Mouse (Mus musculus): ENCODE measurements around the gene Mettl5.
"Not testable (repeated sequence)": the region's sequence is repeated elsewhere in the genome, so short reads cannot be mapped to it uniquely, and the experiment has no call there.

Mettl5 gene

DNA sequence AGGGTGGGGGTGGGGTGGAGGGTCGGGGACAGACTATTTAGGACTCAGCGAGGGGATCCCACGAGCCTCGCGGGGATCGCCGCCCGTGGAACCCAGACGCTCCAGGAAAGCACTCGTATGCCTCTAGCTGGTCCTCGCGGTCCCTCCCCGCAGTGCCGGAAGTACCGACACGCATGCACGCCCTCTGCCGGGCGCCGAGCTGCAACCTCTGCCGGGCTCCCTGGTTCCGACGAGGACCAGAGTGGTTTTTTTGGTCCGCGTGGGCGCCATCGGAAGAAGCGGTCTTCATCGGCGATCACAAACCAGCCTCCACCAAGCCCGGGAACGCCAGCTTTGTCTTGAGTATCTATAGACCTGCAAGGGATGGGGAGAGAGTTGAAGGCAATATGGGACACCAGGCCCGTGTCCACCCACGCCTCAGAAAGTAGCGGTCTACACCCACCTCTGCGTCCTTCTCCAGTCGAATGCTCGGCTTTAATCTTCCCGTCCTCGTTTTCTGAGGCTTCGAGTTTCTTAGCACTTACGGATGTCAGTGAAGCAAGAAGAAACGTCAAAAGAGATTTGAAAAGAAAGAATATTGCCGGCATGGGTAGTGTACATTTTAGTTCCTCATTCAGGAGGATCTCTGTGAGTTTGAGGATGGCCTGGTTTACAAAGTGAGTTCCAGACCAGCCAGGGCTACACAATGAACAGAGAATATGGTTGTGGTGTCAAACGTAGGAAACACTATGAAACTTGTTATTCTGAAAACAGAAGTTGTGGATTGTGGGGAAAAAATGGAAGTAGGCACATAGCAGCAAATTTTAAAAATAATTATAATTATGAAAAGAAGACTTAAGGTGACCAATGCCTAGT is at the start of gene Mettl5:
Mettl5 (minus strand) TSS at position 165 of the 855 bp plus-strand sequence.
- peak; percentile 87 for DNase-seq (ENCODE audit: low read depth, low spot score)

DNA sequence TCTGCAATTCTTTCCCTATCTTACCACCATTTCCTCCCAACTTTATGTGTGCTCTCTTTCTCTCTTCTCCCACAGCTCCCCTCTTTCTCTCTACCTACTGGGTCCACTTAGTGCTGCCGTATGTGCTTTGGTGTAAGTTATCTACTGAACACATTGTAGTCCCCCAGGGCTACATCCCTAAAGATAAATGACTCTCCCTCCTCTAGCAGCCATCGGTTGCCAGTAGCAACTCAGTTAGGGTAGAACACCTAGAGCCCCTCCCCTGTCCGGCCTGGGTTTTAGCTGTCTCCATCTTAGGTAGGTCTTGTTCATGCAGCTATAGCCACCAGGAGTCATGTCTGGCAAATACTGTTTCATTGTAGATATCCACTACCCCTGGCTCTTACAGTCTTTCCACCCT is 39.5 kb upstream of the Mettl5 start:
- no peak for DNase-seq (ENCODE audit: low read depth, low spot score)

DNA sequence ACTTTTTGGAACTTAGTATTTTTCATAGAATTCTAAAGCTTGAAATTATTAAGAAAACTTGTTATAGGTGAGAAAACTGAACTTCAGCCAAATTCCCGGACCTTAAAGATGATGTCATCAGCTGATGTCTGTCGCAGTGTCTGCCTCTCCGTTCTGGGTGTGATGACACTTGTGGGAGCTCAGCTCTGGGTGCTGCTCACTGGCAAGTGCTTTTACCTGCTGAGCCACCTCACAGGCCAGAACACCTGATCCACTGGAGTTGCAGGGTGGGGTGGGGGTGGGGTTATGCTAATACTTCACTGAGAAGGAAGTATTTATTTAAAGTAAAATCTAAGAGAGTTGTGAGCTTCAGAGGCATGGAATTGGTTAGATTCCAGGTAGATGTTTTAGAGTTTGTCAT is 31.9 kb upstream of the Mettl5 start:
- no peak for DNase-seq (ENCODE audit: low read depth, low spot score)

DNA sequence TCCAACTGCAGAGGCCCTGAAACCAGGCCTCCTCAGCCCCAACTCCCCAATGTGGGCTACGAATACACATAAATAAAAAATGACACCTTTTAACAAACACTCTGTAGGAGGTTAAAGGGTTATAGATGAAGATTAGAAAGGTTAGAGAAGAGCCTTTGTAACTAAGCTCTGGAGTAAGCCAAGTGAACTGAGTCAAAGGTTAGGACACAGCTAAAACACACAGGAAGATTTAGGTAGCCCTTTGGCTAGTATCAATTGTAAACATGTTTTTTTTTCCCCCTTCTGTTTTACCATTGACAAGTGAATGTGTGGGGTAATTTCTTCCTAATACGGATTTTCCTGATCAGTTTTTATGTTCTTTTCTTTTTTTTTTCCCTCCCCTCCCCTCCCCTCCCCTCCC is 27.4 kb upstream of the Mettl5 start:
- no peak for DNase-seq (ENCODE audit: low read depth, low spot score)

DNA sequence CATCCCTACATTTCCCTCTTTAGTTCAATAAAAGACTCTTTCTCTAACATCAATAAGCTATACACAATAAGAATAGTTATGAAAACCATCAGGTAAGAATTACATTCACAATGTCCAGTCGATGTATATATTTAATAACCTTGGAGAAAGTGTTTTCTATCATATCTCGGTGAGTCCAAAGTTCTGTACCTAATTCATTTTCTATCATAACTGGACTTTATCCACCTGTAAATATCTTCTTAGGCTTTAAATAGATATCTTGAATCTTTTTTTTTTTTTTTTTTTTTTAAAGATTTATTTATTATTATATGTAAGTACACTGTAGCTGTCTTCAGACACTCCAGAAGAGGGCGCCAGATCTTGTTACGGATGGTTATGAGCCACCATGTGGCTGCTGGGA is 22.0 kb upstream of the Mettl5 start:
- not testable (repeated sequence) for DNase-seq (ENCODE audit: low read depth, low spot score)

DNA sequence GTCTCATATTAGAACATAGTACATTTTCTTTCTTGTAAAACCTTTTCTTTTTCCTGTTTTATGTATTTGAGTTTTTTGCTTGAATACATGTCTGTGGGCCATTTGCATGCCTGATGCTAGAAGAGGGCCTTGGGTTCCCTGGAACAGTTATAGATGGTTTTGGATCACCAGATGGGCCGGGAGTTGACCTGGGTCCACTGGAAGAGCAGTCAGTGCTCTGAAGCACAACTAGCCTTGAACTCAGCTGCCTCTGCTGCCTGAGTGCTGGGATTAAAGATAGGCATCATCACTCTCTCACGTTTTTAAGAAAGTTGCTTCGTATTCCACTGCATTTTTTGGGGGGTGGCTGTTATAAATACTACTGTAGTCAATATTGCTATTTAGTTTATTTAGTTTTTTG is 18.1 kb upstream of the Mettl5 start:
- DNase-seq (ENCODE audit: low read depth, low spot score) = no peak

DNA sequence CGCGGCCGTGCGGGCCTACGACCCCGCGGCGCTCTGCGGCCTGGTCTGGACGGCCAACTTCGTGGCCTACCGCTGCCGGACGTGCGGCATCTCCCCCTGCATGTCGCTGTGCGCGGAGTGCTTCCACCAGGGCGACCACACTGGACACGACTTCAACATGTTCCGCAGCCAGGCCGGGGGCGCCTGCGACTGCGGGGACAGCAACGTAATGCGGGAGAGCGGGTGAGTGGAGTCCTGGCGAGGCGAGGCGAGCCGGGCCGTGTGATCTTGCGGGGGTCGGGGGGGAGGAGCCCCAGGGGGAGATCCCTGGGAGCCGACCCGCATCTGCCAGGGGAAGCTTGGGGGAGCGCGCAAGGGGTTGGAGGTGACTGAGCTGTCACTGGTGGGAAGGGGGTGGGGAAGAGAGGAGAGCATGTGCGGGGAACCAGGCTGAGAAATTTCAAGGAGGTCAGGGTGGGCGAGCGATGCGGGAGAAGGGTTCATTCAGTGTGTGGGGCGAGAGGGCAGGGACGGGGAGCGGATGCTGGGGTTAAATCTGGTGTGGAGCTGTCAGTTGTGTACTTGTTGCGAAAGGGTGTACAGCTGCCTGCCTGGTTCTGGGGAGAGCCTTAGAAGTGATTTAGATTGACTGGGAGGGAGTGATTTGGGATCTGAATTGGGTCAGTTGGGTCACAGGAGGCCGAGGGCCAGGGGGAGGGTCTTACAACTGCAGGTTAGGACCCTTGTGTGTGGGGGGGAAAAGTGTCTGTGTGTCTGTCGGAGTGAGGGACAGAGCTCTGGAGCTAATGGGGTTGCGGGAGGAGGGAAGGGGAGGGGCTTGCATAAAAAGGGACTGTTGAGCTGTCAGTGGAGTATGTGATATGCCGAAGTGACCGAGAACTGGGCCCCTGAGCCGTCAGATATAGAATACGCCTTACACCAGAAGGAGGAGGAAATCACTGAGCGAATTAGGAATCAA is 12.5 kb upstream of the Mettl5 start:
- peak; percentile 49 for DNase-seq (ENCODE audit: low read depth, low spot score)

DNA sequence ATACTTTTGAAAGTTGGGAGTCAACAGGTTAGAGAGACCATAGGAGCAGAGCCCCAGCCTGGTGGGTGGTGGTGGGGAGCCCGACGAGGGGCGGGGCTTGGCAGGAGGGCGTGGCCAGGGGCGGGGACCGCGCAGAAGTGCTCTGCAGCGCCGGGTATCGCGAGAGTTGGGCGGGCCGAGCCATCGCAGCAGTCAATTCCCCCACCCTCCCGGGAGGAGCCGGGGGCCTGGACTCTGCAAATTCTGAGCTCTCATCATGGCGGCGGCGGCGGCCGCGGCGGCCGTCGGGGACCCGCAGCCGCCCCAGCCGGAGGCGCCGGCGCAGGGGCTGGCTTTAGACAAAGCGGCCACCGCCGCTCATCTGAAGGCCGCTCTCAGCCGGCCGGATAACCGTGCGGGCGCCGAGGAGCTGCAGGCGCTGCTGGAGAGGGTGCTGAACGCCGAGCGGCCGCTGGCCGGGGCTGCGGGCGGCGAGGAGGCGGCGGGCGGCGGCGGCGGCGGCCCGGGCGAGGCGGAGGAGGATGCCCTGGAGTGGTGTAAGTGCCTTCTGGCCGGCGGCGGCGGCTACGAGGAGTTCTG is 11.7 kb upstream of the Mettl5 start, which contains the start of gene Ubr3:
Ubr3 (plus strand) TSS at position 208 of the 579 bp plus-strand sequence.
- peak; percentile 96 for DNase-seq (ENCODE audit: low read depth, low spot score)

DNA sequence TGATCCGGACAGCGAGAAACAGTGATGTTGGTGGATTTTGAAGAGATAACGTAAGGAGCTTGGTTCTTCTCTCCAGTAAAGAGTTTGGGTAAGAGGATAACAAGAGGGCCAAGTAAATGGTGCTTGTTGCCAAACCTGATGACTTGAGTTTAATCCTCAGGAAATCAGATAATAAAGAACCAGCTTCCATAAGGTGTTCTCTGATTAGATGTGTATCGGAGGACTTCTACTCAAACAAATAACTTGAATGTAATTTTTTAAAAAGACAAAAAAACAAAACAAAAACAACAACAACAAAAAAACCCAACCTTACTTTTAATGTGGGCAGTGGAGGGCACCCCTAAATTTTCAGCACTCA is 10.8 kb upstream of the Mettl5 start:
- no peak for DNase-seq (ENCODE audit: low read depth, low spot score)

DNA sequence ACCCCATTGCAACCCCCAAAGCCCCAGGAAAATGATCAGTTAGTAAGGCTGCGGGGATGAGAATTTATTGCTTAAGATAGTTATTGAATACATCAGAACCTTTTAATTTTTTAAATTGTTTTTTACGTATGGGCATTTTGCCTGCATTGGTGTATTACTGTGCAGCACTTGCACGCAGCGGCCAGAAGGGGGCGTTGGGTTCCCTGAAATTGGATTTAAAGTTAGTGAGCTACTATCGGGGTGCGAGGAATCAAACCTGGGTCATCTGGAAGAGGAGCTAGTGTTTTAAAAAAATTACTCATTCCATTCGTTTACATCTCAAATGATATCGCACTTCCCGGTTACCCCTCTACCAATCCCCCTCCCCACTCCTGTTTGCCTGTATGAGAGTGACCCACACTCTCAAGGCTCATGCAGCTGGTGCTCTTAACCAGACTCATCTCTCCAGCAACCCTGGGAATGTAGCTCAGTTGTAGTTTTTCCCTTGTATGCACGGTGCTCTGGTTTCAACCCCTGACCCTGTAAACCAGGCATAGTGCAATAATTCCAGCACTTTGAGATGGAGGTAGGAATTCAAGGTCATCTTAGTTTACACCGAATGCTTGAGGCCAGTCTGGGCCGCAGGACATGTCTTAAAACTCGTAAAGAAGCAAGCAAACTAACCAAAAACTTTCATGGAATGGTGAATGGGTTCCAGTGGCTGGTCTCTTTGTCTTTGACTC is 10.2 kb upstream of the Mettl5 start:
- no peak for DNase-seq (ENCODE audit: low read depth, low spot score)

DNA sequence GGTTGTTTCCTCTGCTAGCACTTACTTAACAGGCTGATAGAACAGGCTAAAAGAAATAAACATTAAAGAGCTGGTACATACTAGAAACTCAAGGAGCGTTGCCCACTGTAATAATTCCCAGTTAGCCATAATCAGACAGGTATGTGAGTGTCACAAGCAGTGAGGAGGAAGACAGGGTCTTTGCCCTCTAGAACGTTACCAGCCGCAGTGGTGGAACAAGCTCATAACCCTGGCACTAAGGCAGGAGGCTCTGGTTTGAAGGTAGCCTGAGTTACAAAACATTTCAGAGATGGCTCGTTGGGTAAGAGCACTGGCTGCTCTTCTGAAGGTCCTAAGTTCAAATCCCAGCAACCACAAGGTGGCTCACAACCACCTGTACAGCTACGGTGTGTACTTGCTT is 8.5 kb upstream of the Mettl5 start:
- no peak for DNase-seq (ENCODE audit: low read depth, low spot score)

DNA sequence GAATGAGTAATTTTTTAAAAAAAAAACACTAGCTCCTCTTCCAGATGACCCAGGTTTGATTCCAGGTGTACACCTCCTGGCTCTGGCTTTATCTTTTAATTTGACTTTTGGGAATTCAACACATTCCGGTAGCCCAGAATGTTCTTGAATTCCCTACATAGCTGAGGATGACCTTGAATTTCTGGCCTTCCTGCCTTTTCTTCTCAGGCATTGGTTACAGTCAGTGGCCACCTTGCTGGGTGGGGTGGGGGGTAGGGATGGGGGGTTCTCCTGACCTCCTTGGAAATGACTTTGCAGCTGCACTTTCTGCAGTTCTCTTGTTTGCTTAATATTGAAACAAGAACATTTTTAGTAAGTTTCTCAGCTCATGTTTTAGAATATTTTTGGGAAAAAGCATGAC is 7.7 kb upstream of the Mettl5 start:
- DNase-seq (ENCODE audit: low read depth, low spot score) = no peak

DNA sequence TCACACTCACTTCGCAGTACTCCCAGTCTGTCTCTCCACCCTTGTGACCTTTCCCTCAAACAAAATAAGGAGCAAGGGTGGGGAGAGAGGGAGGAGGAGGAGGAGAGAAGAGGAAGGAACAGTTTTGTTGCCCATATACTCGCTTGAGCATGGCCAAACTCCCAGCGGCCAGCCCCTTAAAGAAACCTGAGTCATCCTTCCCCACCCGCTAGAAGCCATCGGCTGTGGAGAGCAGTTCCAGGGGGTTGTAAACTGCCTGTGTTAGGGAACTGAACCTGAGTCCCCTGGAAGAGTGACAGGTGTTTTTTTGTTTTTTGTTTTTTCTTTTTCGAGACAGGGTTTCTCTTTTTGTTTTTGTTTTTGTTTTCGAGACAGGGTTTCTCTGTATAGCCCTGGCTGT is 5.4 kb upstream of the Mettl5 start:
- DNase-seq (ENCODE audit: low read depth, low spot score) = no peak

DNA sequence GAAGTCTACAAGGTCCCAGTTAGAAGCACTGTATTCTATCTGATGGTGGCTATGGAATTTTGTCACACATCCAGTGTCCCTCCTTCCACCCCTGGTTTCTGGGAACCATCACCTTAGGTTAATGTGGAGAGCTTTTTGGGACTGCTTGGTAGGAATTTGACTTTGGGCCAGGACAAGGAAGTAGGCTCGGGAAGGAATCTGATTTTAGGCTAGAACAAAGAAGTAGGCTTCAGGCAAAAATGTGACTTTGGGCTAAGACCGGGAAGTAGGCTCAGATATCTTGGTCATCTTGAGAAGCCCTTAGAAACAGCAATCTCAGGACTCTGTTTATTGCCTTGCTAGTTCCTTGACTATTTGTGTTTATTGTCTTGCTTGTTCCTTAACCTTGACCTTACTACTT is 3.5 kb upstream of the Mettl5 start:
- DNase-seq (ENCODE audit: low read depth, low spot score) = no peak

DNA sequence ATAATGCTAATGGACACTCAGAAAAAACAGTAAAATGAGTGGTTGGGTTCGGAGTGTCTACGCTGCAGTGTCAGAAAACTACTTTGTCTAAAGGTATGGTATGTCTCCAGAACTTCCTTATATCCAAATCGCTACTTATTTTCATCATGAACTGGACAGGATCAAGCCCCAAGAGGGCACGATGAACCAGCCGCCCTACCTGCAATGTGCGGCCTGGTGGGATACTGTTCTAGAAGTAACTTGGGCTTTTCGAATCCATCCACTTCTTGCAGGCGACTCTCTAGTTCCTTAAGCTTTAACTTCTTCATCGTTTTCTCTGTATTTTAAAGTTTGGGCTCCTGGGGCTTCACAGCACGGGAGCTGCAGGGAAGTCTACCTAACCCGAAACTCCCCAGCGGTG is 365 bp downstream of the Mettl5 start:
- peak; percentile 12 for DNase-seq (ENCODE audit: low read depth, low spot score)

DNA sequence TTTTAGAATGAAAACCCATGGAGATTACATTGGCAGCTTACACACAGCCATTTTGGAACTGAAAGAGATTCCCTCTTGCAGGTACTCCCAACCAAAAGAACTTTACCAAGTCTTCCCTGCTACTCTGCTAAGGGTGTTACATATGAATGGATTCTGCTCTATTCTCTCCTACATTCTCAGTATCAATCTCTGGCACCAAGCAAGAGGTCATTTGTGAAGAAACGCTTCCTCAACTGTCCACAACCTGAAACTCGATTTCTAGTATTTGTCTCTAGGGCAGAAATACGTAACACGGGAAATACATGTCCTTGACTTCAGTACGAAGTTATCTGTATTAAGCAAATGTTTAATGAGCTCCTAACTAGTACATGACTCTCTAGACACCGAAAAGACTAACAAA is 834 bp downstream of the Mettl5 start:
- DNase-seq (ENCODE audit: low read depth, low spot score) = no peak

DNA sequence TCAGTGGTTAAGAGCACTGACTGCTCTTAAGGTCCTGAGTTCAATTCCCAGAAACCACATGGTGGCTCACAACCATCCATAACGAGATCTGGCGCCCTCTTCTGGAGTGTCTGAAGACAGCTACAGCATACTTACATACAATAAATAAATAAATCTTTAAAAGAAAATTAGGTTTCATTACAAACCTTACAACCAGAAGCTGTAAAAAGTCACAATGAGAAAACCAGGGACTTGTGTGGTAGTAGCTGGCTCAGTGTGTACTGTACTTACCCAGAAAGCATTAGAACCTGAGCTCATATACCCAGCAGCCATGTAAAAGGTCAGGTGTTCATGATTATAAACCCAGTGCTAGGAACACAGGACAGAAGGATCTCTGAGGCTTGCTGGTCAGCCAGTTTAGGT is 1.4 kb downstream of the Mettl5 start:
- no peak for DNase-seq (ENCODE audit: low read depth, low spot score)

DNA sequence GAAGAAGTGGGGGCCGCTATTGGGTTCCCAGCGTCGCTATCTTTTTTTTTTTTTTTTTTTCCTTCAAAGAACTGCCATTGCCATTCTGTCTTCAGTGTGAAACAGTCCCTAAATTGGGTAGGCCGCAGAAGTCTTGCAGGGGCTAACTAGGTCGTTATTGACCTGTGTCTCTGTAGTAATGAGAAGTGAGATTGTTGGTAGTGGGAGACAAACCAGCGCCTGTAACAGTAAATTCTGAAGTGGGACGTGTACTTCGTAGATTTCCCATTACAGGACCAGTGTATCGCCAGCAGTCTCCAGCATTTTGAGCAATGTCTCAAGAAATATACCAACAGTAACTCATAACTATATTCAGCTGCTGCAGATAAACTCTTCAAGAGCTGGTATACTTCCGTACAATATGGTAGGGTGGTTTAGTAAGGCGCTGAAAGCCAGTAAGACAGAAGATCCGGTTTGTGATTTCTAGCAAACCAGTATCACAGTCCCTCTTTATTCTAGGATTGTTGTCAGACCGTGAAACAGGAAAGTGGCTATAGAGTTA is 23.2 kb downstream of the Mettl5 start:
- DNase-seq (ENCODE audit: low read depth, low spot score) = no peak

DNA sequence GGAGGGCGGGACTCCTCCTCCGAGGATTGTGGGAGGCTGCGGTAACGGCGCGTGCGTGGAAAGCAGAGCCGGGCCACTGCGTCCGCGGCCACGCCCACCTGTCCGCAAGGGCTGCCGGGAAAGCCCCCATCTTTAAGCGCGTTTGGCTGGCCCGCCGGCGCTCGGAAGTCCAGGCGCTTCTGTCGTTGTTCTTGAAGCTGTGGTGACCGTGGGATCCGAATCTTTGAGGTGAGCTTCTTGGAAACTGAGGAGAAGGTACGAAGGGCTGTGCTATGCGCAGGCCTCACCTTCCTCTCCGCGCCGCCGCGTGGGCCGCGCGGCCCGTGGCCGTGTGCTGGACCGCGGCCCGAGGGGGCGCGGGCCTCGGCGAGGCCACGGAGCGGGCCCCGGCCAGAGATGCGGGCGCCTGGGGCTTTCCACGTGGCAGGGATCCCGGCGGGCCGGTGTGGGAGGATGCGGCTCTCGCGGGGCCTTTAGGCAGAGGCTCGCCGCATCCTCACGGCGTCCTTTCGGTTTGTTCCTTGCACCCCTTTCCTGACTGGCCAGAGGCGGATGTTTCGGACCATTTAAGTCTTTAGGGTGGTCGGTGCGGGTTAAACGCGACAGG is 23.8 kb downstream of the Mettl5 start, which contains the start of gene Ssb:
Ssb (plus strand) TSS at position 78 of the 607 bp plus-strand sequence.
- DNase-seq (ENCODE audit: low read depth, low spot score) = peak; percentile 95

DNA sequence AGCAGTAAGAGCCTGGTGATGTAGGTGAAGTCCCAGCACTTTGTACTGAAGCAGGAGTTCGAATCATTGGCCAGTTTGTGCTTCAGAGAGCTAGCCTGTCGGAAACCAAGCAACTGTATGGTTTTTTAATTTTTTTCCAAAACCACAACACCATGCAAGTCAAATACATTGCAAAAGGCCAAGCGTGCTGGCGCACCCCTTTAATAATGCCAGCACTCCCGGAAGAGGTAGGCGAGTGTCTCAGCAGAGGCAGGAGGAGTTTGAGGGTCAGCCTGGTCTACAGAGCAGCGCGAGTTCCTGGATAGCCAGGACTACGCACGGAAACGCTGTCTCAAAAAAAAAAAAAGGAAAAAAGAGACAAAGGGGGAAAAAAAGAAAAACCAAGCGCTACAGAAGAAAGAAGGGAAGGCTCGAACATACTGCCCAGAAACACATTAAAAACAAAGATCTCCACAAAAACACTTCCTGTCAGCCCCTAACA is 24.4 kb downstream of the Mettl5 start:
- DNase-seq (ENCODE audit: low read depth, low spot score) = no peak

DNA sequence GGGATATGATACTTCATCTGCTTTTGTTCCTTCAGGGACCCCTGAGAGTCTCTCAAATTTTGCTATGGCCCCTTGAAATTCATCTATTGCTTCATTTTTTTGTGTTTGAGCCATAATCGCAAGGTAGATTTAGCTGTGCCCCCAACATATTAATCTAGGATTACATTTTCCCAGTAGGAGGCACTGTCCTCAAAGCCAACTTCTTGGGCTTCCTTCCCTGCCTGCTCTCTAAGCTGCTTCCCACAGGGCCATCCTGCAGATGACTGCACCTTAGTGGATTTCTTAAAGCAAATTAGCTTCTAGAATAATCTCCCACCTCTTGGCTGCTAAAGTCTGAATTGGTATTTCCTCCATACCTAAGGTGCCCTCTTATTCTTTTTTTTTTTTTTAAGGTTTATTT is 27.5 kb downstream of the Mettl5 start:
- DNase-seq (ENCODE audit: low read depth, low spot score) = no peak

All from mesoderm, embryonic 11.5 days (tissue).